In genomic region chr1:61771213-61771612, GRCm38 (mm10) we compare ENCODE assay signal across 8 mouse cellular contexts.
A peak's percentile ranks its signal among the peaks of the same experiment; 100 is the strongest.
DNase-seq lines count a peak whose midpoint lies in the region; ATAC-seq and TF ChIP-seq lines count a peak whose summit lies in the region.

No protein-coding gene starts in this region.

- no peak overlapping the region for H3K4me2 ChIP-seq in kidney, embryonic 14.5 days (replicated peaks; ENCODE audit: low read depth, low read length)
- H3K4me2 ChIP-seq in limb, embryonic 14.5 days (replicated peaks; ENCODE audit: low read depth, low read length, severe bottlenecking): no peak overlapping the region

- H3K4me1 ChIP-seq in kidney, embryonic 14.5 days (ENCODE audit: control insufficient read depth, insufficient read depth, low read length): no peaks in the 10 kb centered on the region
- H3K4me1 ChIP-seq in limb, embryonic 14.5 days (ENCODE audit: control insufficient read depth, insufficient read depth, low read length): no peaks in the 10 kb centered on the region

- peak; percentile 62; the same call in 1 of the 2 replicates for ATAC-seq in kidney, embryonic 14.5 days (ENCODE audit: low FRiP score, low TSS enrichment)
- ATAC-seq in limb, embryonic 14.5 days (ENCODE audit: low FRiP score, low read depth): no peak

- intact Hi-C loops in gastrocnemius, postnatal 14 days (cut with DNase I; ENCODE audit: low total_unique reads): loop anchor here (5.0 to 10.0 kb wide), 2 partner anchors 394 to 586 kb away; no protein-coding TSS in a partner anchor

- peak; percentile 61 for DNase-seq in CD4-positive helper T cell, adult 2 months (ENCODE audit: low read depth, low spot score)
- peak; percentile 72 for DNase-seq in R1 (ENCODE audit: low read depth, low spot score)
- DNase-seq in cerebellum, postnatal 36 days: peak; percentile 42 to 55
- peak; percentile 61 for DNase-seq in gastrocnemius, postnatal 14 days
- DNase-seq in limb, embryonic 14.5 days (ENCODE audit: low spot score): peak; percentile 75
- peak; percentile 54 for DNase-seq in ovary, postnatal 14 days (ENCODE audit: low spot score)
- peak; percentile 73 for DNase-seq in thymus, postnatal 4 days

- no peaks in the 10 kb centered on the region for H3K27me3 ChIP-seq in kidney, embryonic 14.5 days (ENCODE audit: control insufficient read depth, insufficient read depth, low read length)
- no peaks in the 10 kb centered on the region for H3K27me3 ChIP-seq in limb, embryonic 14.5 days (ENCODE audit: control insufficient read depth, insufficient read depth, low read length)

- no peaks in the 10 kb centered on the region for H3K9me3 ChIP-seq in kidney, embryonic 14.5 days (ENCODE audit: control insufficient read depth, low read length)
- no peaks in the 10 kb centered on the region for H3K9me3 ChIP-seq in limb, embryonic 14.5 days (ENCODE audit: control insufficient read depth, low read length)

- H3K27ac ChIP-seq in kidney, embryonic 14.5 days (ENCODE audit: low read depth, low read length): no peak overlapping the region
- H3K27ac ChIP-seq in limb, embryonic 14.5 days (replicated peaks; ENCODE audit: low read depth, low read length): no peak overlapping the region

- no peak overlapping the region for H3K9ac ChIP-seq in kidney, embryonic 14.5 days (ENCODE audit: low read depth, low read length)
- H3K9ac ChIP-seq in limb, embryonic 14.5 days (ENCODE audit: low read depth, low read length, severe bottlenecking): no peak overlapping the region

- H3K36me3 ChIP-seq in kidney, embryonic 14.5 days (ENCODE audit: control insufficient read depth, insufficient read depth, low read length): no peaks in the 10 kb centered on the region
- H3K36me3 ChIP-seq in limb, embryonic 14.5 days (ENCODE audit: control insufficient read depth, insufficient read depth, low read length): no peaks in the 10 kb centered on the region

- TF ChIP-seq POLR2A in limb, embryonic 14.5 days (IDR thresholded peaks at IDR 0.05; ENCODE audit: borderline replicate concordance, extremely low read depth, insufficient read depth, insufficient read length): no peak

- no peak overlapping the region for H3K4me3 ChIP-seq in kidney, embryonic 14.5 days (ENCODE audit: low read length)
- H3K4me3 ChIP-seq in limb, embryonic 14.5 days (replicated peaks; ENCODE audit: low read length): no peak overlapping the region
